Mouse (Mus musculus) neural tube, embryonic 10.5 days (tissue): ENCODE results near the gene Cd248.

Experiments
- DNase-seq: peaks from one replicate; pipeline ENCODE4 v3.0.0-alpha.2; 2017; ENCODE audit warnings: low spot score; ENCODE audit errors: extremely low spot score

Gene Cd248

DNA sequence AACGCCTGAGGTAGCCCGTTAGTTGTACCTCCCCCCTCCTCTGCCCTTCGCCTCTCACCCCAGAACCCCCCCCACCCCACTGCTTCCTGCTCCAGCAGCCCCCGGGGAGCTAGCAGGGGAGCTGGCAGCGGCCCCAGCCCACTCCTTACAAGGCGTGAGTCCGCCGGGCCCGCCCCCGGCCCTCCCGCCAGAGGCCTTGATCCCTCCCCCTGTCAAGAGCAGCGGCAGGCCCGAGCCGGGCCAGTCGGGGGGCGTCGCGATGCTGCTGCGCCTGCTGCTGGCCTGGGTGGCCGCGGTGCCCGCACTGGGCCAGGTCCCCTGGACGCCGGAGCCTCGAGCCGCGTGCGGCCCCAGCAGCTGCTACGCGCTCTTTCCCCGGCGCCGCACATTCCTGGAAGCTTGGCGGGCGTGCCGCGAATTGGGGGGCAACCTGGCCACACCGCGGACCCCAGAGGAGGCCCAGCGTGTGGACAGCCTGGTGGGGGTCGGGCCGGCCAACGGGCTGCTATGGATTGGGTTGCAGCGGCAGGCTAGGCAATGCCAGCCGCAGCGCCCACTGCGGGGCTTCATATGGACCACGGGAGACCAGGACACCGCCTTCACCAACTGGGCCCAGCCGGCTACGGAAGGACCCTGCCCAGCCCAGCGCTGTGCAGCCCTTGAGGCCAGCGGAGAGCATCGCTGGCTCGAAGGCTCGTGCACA, at the start of gene Cd248:
TSS of gene Cd248 (plus strand) at position 212 of the 703 bp plus-strand sequence.
- peak; percentile 79 for DNase-seq

DNA sequence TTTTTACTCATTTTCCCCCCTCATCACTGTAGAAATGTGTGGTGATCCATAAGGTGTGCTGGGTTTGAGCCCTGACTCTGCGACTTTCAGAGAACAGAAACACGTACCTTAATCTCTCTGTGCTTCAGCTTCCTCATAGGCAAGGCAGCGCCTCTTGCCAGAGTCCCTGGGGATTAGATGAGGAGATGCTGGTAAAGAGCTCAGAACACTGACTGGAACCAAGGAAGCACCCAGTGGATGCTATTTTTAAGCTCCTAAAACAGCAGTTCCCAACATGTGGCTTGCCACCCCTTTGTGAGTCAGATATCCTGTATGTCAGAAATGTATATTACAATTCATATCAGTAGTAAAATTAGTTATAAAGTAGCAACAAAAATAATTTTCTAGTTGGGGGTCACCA, 49.7 kb upstream of the Cd248 start:
- DNase-seq = no peak

DNA sequence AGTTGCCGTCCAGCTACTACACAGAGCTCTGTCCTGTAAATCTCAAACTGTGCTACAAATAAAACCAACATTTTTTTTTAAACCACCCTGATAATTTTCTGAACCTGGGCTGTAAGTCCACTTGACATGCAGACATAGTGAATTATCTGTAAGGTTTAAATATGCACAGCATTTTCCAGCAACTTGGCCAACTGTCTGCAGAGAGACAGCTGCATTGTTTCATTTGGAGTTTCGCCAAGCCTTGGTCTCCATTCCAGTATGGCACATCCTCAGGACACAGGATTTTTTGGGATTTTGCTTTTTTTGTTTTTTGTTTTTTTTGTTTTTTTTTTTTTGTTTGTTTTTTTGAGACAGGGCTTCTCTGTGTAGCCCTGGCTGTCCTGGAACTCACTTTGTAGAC, 46.5 kb upstream of the Cd248 start:
- no peak for DNase-seq

DNA sequence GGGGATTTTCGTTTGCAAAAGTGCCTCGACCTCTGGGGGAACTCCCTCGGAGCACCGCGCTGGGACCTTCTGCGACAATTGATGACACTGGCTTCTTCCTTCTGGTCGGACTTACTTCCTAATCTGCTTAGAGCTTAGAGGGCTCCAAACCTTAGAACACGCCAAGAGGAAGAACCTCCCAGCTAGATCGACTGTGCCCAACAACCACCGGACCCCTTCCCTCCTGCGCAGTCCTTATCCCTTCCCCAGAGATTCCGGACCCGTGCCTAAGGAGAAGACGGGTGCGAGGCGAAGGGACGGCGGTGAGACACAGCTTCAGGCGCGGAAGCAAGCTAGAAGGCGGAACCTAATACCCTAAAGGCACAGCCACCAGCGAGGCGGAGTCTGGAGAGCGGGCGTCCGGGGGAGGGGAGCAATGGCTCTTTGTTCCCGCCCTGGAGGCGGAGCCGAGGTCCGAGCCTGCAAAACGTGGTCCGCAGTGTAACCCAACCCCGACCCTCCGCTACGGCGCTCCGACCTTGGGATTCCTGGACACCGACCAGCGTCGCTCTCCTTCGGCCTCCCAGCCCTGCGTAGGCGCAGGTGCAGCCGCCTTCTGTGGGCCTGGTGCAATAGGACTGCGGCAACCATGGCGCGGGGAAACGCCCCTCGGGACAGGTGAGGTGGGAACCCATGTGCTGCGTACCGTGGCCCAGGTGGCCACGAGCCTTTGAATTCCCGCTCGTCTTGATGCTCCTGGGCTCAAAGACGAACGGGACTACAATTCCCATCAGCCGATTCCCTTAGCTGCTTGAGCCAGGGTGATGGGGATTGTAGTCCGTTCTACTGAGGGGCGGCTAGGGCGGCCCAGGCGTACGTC, 44.0 kb upstream of the Cd248 start, which contains the start of gene Slc29a2:
TSS of gene Slc29a2 (plus strand) at position 240 of the 859 bp plus-strand sequence.
- DNase-seq = peak; percentile 95

DNA sequence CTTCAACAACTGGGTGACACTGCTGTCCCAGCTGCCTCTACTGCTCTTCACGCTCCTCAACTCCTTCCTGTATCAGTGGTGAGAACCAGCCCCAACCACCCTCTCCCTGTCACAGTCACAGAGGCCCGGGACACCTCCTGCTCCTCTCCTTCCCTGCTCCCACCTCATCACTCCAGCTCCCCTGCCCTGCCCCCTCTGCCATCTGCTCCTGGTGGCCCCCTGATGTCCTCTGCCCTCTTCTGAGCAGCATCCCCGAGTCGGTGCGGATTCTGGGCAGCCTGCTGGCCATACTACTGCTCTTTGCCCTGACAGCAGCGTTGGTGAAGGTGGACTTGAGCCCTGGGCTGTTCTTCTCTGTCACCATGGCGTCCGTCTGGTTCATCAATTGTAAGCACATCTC, 41.8 kb upstream of the Cd248 start:
- no peak for DNase-seq

DNA sequence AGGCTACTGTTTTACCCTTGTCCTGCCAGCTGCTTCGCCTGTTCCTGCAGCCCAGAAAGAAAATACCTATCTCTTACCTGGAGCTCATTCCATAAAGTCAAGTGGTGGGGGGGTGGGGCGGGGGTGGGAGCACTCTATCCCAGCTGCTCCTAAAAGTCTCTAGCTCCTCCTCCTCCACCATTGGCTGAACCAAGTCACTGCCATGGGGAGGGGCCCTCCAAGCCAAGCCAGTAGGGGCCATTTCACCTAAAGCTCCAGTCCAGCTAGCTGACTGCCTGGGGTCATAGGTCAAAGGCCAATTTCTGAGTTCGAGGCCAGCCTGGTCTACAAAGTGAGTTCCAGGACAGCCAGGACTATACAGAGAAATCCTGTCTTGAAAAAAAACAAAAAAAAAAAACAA, 35.2 kb upstream of the Cd248 start:
- DNase-seq = no peak

DNA sequence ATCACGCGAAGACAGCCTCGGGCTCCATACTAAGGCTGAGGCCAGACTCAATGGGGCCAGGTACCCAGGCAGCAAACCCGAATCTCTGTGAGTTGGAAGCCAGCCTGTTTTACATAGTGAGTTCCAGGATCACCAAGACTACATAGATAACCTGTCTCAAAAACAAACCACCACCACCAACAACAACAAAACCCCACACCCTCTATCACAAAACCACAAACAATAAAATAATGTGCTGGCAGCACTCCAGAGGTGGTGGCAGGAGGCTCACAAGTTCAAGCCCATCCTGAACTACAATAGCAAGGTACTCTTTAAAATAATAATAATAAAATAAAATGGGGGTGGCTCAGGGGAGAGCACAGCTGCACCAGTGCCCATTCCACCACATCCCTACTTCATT, 31.3 kb upstream of the Cd248 start:
- no peak for DNase-seq

DNA sequence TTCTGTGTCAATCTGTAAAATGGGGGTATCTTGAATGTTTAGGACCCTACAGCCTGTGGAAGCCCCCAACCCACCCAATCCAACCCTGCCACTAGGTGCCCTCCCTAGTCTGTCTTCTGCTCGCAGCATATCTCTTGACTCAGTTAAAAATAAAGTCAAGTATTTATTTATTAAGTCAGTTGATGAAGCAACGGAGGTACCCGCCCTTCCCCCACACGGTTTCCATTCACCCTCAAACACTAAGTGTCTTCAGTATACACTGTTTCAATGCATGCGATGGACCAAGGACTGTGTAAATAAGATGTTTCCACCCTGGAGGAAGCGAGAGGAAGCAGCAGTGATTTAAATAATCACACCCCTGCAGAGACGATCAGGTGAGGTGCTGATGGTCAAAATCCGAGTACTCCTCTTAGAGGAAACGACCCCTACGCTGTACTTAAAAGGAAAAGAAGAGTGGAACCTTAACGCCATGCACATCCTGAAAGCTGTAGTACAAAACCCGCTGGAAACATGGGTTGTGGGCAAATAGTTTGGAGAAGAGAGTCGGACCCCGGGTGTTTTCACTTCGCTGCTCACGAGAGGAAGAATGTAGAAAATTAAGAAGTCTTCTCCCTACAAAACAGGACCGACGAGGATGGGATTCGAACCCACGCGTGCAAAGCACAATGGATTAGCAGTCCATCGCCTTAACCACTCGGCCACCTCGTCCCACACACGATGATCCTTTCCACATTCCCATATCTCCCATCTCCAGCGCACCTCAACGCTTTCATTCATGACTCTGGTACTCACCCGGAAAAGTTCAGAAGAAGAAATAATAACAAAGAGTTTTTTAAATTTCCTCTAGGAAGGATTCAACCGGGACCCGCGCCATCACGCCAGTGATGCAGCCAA, 30.0 kb upstream of the Cd248 start:
- peak; percentile 94 for DNase-seq

DNA sequence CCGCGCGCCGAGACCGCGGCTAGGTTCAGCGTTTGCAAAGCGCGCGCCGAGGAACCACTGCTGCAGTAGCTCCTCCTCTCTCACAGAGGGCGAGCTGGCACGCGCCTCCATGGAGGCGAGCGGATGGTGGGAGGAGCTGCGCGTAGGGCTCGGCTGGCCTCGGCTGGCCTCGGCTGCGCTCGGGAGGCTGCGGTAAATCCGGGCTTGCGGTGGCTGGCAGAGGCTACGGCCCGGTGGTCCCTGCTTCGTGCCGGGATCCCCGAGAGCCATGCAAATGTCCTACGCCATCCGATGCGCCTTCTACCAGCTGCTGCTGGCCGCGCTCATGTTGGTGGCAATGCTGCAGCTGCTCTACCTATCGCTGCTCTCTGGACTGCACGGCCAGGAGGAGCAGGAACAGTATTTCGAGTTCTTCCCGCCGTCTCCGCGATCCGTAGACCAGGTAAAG, 29.1 kb upstream of the Cd248 start, which contains the start of the genes B4gat1 and AC124502.3:
TSS of gene B4gat1 (plus strand) at position 118 of the 448 bp plus-strand sequence.
TSS of gene AC124502.3 (plus strand) at position 183 of the 448 bp plus-strand sequence.
- peak; percentile 92 for DNase-seq

DNA sequence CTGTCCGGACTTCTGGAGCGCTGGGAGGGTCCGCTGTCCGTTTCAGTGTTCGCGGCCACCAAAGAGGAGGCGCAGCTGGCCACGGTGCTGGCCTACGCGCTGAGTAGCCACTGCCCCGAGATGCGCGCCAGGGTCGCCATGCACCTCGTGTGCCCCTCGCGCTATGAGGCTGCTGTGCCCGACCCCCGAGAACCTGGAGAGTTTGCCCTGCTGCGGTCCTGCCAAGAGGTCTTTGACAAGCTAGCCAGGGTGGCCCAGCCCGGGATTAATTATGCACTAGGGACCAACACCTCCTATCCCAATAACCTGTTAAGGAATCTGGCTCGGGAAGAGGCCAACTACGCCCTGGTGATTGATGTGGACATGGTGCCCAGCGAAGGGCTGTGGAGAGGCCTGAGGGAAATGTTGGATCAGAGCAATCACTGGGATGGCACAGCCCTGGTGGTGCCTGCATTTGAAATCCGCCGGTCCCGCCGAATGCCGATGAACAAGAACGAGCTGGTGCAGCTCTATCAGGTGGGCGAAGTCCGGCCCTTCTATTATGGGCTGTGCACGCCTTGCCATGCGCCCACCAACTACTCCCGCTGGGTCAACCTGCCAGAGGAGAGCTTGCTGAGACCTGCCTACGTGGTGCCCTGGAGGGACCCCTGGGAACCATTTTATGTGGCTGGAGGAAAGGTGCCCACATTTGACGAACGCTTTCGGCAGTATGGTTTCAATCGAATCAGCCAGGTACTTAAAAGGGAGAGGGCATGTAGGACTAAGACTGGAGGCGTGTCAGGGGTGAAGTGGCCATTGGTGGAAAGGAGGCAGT, 28.4 kb upstream of the Cd248 start:
- no peak for DNase-seq

DNA sequence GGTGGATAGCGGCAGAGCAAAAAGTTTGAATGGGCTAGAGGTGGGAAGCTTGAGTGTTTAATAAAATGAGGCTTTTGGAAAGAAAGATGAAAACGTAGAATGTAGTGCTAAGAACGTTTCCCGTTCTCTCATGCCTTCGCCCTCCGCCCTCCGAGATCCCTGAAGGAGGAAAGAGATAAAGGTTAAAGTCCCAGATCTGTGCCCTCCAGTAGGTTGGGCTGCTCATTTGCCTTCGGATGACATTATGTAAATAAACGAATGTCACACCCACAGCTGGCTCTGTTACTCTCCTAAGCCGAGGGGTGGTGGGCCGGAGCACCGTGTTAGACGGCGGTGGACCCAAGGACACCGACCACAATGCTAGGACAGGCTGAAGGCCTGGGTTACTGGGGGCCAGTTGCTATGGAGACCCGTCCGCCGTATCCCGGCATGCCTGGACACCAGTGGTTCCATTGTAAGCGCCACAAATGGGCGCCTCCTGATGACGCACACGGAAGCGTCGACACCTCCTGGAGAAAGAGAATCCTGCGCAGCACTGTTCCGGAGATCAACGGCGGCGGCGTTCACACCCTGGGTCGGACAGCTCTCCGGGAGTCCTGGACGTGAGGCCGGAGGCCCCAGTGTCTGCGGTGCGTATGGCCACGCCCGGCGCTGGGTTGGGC, 26.9 kb upstream of the Cd248 start, which contains the start of gene Brms1:
TSS of gene Brms1 (plus strand) at position 493 of the 662 bp plus-strand sequence.
- peak; percentile 94 for DNase-seq

DNA sequence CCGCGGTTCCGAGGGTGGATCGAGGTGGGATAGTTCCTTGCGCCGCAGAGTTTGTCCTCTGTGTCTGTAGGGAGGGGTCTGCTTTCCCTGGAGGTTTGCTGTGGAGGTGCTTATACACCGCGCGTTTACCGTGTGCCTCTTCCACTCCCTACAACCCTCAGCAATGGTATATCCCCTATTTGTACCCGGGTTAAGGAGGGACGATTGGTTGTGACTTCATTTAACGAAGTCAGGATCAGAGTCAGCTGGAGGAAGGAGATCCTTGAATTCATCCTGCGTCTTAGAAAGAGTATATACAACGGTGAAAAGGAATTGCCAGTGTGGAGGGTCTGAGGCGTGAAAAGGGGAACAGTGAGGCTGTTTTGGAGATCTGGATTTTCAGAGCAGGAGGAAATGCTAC, 26.3 kb upstream of the Cd248 start:
- DNase-seq = no peak

DNA sequence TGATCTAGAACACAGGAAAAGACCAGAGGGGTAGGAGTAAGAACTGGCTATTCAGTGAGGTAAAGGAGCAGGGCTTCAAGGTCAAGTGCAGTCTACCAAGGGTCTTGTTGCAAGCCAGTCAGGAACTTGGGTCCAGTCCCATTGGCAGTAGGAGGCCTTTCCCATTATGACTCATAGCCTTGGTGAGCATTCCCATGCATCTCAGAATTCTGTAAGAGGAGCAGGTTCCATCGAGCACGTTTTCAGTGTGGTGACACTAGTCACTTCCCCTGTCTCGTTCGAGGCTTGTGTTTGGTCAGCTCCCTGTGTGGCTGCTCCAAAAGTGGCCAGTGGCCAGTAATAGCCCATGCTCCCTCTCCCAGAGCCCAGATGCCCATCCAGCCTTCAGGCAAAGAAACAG, 22.3 kb upstream of the Cd248 start:
- DNase-seq = no peak

DNA sequence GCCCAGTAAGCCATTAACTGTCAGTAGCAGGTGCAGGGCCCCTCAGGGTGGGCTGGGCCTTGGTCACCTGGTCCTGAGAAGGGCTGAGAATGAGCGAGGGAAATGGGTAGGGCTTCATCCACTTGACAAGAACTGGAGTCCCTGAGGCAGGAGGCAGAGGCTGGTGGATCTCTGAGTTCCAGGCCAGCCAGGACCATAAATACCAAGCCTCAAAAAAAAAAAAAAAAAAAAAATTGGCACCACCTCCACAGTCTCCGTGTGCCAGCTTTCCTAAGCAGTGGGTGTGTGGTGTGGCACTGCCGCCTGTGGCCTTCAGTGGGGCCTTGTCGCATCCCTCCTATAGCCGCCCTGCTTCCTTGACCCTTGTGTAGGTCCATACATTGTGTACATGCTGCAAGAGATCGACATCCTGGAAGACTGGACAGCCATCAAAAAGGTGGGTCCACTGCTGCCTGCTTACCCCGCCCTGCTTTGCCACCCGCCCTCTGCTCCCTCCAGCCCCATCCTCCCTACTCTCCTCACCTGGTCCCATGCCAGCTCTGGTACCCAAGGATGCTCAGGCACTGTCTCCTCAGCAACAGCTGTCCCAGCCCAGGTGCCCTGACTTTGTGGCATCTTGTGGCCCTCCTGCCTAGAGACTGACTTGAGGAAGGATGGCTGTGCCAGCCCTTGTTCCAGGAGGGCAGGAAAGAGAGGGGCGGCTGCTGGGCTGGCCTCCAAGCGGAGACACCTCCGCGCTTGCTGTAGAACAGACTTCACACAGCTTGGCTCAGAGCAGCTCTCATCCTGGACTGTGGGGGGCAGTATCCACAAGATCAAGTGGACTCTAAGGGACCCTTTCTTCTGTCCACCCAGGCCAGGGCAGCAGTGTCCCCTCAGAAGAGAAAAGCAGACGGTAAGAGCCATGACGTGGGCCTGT, 19.5 kb upstream of the Cd248 start:
- DNase-seq = no peak

DNA sequence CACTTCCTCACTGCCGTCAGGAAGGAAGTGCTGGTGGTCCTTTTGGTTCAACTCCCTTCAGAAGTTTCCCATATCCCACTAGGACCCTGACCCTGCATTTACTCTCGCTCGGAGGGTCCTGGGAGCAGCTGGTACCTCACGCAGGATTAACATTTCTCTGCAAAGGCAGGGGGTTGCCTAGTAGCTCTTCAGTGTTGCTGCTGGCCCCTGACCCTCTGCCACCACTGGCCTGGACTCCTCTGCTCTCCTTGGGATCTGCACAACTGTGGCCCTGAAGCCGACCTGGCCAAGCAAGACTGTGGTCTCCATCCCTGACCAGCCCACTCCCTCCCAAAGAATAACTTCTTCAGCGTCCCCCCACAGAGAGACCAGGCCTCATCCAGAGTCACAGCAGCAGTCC, 18.6 kb upstream of the Cd248 start:
- peak; percentile 10 for DNase-seq

DNA sequence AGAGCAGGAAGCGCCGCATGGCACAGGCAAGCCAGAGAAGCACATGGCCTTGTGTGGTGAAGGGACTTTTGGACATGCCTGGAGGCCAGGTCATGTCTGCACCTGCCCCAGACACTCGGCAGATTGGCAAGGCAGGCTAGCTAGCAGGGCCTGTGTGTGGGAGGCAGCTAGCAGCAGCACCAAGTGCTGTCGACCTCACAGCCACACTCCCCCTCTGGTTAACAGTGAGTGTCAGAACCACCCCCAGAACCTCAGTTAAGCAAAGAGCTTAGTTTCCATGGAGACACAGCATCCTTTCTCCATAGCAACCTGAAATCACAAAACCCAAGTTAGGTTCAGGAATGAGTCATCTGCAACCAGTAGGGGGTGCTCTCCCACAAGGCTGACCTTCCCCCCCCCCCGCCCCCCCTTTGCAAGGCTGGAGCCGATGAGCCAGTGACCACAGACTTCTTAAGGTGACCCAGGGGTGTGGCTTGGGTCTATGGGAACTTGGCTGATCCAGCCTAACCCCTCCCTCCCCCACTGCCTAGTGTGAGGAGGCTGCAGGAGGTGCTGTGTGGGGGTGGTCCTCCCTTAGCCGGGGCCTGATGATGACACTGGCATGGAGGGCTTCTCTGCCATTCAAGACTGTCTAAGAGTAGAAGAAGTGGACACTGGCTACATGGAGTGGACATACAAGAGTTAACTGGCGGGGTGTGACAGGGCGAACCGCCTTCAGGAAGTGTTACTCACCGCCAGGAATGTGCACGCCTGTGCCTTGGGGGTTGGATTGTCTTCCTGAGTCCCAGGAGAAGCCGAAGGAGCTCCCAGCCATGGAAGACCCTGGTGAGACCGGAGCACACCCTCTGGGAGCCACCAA, 17.6 kb upstream of the Cd248 start, which contains the start of gene Rin1:
TSS of gene Rin1 (plus strand) at position 435 of the 859 bp plus-strand sequence.
- peak; percentile 60 for DNase-seq

DNA sequence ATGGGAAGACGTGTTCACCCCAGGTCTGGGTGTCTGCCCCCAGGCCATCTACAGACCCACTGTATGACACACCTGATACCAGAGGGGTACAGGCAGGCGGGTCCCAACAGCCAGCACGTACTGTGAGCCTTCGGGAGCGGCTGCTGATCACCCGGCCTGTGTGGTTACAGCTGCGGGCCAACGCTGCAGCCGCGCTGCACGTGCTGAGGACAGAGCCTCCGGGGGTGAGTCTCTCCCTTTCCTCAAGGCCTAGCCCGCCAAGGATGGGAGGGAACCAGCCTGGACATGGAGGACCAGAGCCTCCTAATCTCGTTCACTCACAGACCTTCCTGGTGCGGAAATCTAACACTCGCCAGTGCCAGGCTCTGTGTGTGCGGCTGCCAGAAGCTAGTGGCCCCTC, 16.8 kb upstream of the Cd248 start:
- peak; percentile 34 for DNase-seq

DNA sequence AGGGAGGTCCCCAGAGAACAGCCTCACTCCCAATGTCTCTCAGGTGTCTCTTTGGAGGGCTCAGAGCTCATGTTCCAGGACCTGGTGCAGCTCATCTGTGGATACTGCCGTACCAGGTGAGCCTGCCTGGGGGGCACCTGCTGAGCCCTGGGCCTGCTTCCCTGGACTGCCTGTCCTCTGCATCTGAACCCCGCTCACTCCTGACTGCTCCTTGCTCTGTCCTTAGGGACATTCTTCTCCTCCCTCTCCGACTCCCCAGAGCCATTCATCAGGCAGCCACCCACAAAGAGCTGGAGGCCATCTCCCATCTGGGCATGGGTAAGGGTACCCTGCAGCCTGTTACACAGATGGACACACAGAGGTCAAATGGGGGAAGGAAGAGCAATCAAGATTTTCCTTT, 16.4 kb upstream of the Cd248 start:
- no peak for DNase-seq
